Mouse (Mus musculus): Measurements from ENCODE around the gene Sox5.

GRCm38 (mm10) chr6:144490896-144491295, 290.9 kb downstream of the Sox5 start:
- TF ChIP-seq CTCF (IDR thresholded peaks at IDR 0.05; ENCODE audit: borderline replicate concordance, insufficient read depth, low read length) (no peak), POLR2A (IDR thresholded peaks at IDR 0.05; ENCODE audit: low read depth, low read length) (no peak)

Data from embryonic fibroblast, embryonic 13.5 days (primary cell).